Mouse (Mus musculus) liver (tissue): ENCODE results near the gene Dctn5.

Source experiments
- DNase-seq: peaks from one replicate; pipeline ENCODE4 v3.0.0-alpha.2; 2020; ENCODE audit warnings: mixed read lengths

Gene Dctn5

GRCm38 (mm10) chr7:122132497-122133337 is at the start of gene Dctn5, which contains the start of gene Palb2:
Gene Dctn5 (plus strand): TSS chr7:122133041.
Gene Palb2 (minus strand): TSS chr7:122132985.
- DNase-seq, result peak; percentile 99

- no peak for DNase-seq
These were observed 45.5 kb upstream of the Dctn5 start for GRCm38 (mm10) chr7:122087195-122087982.

GRCm38 (mm10) chr7:122094564-122095330 is 38.1 kb upstream of the Dctn5 start:
- DNase-seq, result no peak

GRCm38 (mm10) chr7:122098009-122098408 is 34.8 kb upstream of the Dctn5 start:
- DNase-seq, result no peak

GRCm38 (mm10) chr7:122099222-122099621 is 33.6 kb upstream of the Dctn5 start:
- DNase-seq, result peak; percentile 57

- DNase-seq, result peak; percentile 58
These were observed 31.7 kb upstream of the Dctn5 start for GRCm38 (mm10) chr7:122101014-122101746.

GRCm38 (mm10) chr7:122101747-122102244 is 31.0 kb upstream of the Dctn5 start, which contains the start of gene Ndufab1:
Gene Ndufab1 (minus strand): TSS chr7:122101886.
- DNase-seq, result peak; percentile 90

- no peak for DNase-seq
These were observed 24.6 kb upstream of the Dctn5 start for GRCm38 (mm10) chr7:122108206-122108605.

GRCm38 (mm10) chr7:122123518-122123917 is 9.3 kb upstream of the Dctn5 start:
- no peak for DNase-seq

- DNase-seq, result no peak
These were observed 7.2 kb upstream of the Dctn5 start for GRCm38 (mm10) chr7:122125636-122126035.

- DNase-seq, result no peak
These were observed 5.9 kb upstream of the Dctn5 start for GRCm38 (mm10) chr7:122126946-122127345.

- no peak for DNase-seq
These were observed 1.0 kb upstream of the Dctn5 start for GRCm38 (mm10) chr7:122131834-122132233.

GRCm38 (mm10) chr7:122133338-122133625 is 441 bp downstream of the Dctn5 start:
- DNase-seq, result no peak

- DNase-seq, result peak; percentile 12
These were observed 2.2 kb downstream of the Dctn5 start for GRCm38 (mm10) chr7:122135070-122135469.

GRCm38 (mm10) chr7:122137071-122137470 is 4.2 kb downstream of the Dctn5 start:
- no peak for DNase-seq

GRCm38 (mm10) chr7:122138190-122138589 is 5.3 kb downstream of the Dctn5 start:
- no peak for DNase-seq

GRCm38 (mm10) chr7:122140991-122141390 is 8.2 kb downstream of the Dctn5 start:
- no peak for DNase-seq

- peak; percentile 40 for DNase-seq
These were observed 19.6 kb downstream of the Dctn5 start for GRCm38 (mm10) chr7:122152473-122152872.

GRCm38 (mm10) chr7:122158488-122158887 is 25.6 kb downstream of the Dctn5 start:
- no peak for DNase-seq

GRCm38 (mm10) chr7:122158915-122159902 is 26.4 kb downstream of the Dctn5 start, which contains the start of gene Plk1:
Gene Plk1 (plus strand): TSS chr7:122159439.
- DNase-seq, result peak; percentile 93

GRCm38 (mm10) chr7:122160037-122160436 is 27.2 kb downstream of the Dctn5 start:
- DNase-seq, result peak; percentile 20
